Mouse (Mus musculus): Measurements from ENCODE around the gene Slpi.
A peak's percentile ranks its signal among the peaks of the same experiment; 100 is the strongest.

Gene Slpi

DNA sequence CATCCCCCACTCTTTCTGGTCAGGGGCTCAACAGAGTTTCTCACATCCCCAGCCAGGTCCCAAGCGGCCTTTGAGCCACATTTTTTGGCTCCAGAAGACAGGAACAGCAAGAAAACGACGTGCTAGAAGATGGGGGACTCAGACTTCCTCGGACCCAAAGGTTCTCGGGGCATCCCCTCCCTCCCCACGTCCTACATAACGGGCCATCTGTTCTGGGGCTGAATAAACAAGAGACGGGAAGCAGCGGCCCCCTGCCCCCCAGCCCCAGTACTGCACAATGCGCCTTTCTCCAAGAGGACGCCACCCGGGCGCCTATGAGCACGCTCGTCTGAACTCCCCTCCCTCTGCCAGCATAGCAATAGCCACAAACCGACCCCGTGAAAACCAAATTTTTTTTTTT, at the start of gene Slpi:
Gene Slpi (minus strand): TSS at position 76 of the 400 bp plus-strand sequence.
- peak; percentile 88 for DNase-seq (ENCODE audit: low read depth, low spot score)

- no peak for DNase-seq (ENCODE audit: low read depth, low spot score)
Measured at GRCm38 (mm10) chr2:164438257-164438656, 49.4 kb upstream of the Slpi start.

DNA sequence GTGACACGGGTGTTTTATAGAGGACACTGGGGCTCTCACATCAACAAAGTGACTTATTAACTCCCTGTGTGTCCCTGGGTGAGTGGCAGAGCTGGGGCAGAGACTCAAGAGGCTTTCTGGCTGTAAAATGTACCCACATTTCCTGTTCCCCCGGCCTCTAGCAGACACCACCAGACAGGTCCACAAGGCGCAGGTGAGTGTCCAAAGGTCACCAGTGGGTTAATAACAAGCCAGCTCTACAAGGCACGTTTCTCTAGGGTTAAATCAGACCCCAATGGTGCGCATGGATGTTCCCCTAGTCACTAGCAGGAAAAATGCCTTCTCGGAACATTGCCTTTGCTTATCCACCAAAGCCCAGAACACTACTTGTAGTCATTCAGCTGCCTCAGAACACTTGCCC, 48.8 kb upstream of the Slpi start:
- DNase-seq (ENCODE audit: low read depth, low spot score) = no peak

DNA sequence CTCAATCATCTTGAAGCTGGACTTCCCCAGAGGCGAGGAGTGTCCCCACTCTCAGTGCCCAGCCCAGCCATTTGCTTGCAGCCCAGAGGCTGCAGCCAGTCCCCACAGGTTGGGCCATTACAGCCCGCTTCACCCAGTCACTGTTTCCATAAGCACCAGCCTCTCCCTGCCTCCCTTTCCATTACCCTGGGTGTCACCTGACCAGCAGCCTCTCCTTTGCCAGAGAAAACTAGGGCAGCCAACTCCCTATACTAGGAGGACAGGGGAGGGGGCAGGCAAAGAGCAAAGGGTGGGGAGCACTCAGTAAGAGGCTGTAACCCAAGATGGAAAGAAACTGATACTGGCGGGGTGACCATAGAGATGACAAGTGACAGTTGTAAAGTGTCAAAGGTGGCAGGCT, 48.1 kb upstream of the Slpi start:
- DNase-seq (ENCODE audit: low read depth, low spot score) = no peak

DNA sequence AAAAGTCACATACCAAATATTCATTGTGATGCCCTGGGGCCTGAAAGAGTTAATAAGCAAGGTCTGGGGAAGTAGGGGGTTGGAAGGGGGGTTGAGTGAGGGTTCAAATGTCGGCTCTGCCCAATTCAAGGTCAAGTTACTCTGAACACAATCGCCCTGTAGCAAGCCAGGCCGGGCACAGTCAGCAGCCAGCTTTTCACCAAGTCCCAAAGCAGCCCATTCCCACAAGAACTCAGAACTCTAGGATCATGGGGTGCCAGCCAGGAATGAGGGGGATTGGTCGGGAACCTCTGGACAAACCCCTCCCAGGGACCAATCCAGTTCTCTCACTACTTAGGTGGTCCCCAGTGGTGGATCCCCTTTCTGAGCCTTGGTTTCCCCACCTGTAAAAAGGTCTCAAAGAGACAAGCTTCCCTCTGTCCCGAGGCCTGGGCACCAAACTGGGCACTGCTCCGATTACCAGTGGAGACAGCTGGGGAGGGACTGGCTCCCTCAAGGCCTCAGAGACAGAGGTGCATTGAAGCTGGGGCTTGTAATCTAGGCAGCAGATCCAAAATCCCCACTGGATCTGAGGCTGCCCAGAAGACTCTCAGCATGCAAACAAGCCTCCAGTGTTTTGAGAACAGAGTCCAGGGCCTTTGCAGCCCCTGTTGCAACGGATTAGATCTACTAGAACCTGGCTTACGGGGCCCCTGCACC, 47.5 kb upstream of the Slpi start:
- peak; percentile 55 for DNase-seq (ENCODE audit: low read depth, low spot score)

GRCm38 (mm10) chr2:164435216-164436090, 46.6 kb upstream of the Slpi start:
- no peak for DNase-seq (ENCODE audit: low read depth, low spot score)

DNA sequence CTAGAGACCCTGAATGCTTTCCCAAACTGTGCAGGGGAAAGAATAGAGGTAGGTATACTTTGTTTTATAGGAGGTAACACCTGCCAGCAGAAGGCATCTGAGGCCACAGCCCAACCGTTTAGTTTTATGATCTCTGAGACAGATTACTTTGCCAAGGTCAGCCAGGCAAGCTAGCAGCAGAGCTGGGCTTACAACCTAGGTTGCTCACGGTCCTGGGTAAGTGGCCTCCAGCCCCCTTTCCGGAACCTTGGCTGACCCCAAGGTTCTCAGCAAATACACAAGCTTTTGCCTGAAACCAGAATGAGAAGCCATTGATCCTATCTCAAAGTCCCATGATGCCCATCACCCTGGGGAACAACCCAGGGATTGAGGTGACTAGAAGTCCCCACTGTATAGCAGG, 45.8 kb upstream of the Slpi start:
- no peak for DNase-seq (ENCODE audit: low read depth, low spot score)

DNA sequence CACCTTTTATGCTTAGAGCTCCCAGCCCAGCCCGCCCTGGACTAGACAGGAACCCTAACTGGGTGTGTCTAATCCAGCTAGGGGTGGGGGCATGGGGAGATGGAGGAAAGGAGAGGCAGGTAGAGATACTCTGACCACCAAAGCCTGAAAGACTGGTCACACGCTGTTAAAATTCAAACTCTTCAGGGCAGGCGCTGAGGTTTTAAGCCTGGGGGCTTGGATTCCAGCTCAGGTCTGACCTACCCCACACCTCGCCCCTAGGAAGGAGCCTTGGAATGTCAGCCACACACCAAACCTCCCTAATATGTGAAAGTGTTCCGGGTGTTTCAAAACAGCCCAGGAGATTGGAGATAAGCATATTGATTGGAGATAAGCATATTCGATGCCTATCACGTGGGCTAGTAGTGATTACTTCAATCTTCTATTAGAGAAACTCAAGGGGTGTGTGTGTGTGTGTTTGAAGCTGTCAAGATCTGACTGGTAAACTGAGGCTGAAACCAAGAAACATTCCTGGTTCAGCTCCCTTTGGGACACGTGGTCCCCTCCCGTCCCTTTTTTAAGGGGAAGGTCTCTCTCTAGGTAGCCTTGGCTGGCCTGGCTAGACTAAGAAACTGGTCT, 44.5 kb upstream of the Slpi start:
- DNase-seq (ENCODE audit: low read depth, low spot score) = no peak

- no peak for DNase-seq (ENCODE audit: low read depth, low spot score)
Measured at GRCm38 (mm10) chr2:164432541-164433191, 43.8 kb upstream of the Slpi start.

GRCm38 (mm10) chr2:164431676-164432465, 43.0 kb upstream of the Slpi start:
- no peak for DNase-seq (ENCODE audit: low read depth, low spot score)

- DNase-seq (ENCODE audit: low read depth, low spot score) = no peak
Measured at GRCm38 (mm10) chr2:164430697-164431096, 41.8 kb upstream of the Slpi start.

DNA sequence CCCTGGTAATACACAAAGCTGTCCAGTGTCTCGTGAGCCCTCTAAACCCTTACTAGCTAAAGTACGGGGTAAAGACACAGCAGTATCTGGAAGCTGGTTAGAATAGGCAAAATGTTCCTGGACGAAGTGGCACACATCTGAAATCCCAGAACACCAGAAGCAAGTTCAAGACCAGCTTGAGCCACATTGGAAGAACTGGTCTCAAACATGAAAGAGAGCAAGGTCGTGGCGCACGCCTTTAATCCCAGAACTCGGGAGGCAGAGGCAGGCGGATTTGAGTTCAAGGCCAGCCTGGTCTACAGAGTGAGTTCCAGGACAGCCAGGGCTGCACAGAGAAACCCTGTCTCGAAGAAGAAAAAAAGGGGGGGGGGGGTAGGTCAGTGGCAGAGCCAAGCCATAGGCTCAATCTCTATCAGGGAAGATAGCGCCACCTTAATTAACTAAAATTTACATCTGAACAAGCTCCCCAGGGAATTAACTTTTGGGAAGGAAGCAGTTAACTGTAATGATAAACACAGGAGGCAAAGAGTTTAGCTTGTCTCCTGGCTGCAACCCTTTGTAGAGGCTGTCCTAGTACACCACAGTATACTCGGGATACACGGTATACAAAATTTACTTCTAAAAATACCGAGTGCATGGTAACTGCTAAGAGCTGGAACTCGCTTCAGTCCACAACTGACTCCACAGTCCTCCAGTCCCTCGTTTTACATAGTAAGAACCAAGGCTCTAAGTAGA, 41.2 kb upstream of the Slpi start:
- DNase-seq (ENCODE audit: low read depth, low spot score) = no peak

DNA sequence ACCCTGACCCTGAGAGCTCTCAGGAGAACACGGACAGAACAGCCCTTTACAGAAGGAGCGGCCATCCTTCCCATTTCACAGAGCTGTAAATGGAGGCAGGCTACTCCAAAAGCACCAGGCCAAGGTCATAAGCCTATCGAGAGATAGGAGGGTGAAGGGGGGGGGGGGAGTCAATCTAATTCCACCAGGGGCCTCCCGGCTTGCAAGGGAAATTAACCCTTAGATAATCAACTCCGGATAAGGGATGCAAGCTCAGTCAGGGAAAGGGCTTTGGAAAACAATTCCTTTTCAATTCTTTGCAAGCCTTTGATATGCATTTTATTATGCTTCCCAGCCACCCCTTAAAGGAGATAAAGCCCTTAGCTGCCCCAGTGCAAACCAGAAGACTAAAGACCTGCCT, 39.6 kb upstream of the Slpi start:
- no peak for DNase-seq (ENCODE audit: low read depth, low spot score)

DNA sequence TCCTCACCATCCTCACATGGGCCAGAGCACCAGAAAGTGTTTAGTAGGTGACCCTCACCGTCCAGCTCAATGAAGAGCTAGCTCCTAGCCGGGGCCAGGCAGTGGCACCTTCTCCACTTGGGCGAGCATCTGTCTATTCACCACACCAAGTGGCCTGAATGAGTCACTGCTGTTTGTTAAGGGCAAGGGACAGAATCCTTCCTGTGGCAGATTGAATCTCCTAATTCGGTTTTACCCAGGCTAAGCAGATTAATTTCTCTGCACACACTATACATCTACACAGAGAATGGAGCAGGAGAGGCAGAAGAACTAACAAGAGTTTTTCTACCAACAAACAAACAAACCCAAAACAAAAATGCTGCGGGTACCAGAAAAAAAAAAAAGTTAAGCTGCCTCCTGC, 38.1 kb upstream of the Slpi start:
- DNase-seq (ENCODE audit: low read depth, low spot score) = no peak

DNA sequence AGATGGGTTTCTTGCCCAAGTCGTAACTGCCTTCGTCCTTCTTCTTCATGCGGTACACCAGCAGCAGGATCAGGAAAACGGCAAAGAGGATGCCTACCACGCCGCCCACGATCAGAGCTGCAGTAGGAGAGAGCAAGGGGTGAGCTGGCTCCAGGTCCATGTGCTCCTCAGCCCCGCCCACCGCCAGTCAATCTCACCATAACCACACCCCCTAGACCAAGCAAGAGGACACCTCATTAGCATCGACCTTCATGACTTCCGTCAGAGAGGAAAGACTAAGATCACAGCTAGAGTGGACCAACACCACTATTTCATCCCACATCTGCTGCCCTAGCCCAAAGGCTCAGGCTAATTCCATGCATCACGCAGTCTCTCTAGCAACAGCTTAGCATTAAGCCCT, 37.2 kb upstream of the Slpi start:
- no peak for DNase-seq (ENCODE audit: low read depth, low spot score)

DNA sequence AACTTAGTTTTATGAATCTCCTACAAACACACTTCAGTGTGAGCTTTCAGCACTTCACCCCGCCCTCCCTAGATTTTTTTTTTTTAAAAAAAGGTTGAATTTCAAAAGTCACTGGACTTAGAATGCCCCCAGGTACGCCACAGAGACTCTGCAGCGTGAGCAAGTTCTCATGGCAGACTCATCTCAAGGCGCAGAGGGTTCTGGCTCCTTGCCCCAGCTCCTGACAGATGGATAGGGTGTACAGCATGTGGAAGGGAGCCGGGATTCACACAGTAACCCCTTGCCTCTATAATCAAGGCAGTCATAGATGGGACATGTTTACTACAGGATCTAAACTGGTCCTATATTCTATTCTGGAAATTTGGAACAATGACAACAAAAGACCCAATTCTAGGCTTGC, 36.5 kb upstream of the Slpi start:
- DNase-seq (ENCODE audit: low read depth, low spot score) = peak; percentile 48

- DNase-seq (ENCODE audit: low read depth, low spot score) = no peak
Measured at GRCm38 (mm10) chr2:164424406-164424805, 35.5 kb upstream of the Slpi start.

- no peak for DNase-seq (ENCODE audit: low read depth, low spot score)
Measured at GRCm38 (mm10) chr2:164423464-164423863, 34.6 kb upstream of the Slpi start.

- no peak for DNase-seq (ENCODE audit: low read depth, low spot score)
Measured at GRCm38 (mm10) chr2:164422675-164423393, 33.9 kb upstream of the Slpi start.

DNA sequence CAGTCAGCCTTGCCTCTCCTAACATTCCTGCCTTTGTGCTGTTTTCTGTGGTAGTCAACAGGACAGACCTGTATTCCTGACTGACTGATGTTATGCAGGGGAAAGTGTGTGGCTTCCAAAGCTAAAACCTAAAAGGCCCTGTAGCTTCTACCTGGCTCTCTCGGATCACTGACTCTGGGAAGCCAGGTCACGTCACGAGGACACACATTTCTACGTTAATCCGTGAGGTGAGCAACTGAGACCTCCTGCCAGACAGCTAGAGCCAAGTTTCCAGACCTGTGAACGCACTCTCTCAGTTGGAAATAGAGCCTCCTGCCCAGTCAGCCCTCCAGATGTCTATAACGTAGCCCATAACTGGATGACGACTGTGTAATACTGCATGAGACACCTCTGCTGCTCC, 33.1 kb upstream of the Slpi start:
- DNase-seq (ENCODE audit: low read depth, low spot score) = no peak

All from brain, adult 2 months (tissue).